Mouse (Mus musculus): ENCODE results near the gene Mak. TPM values are rescaled to one million over a fixed set of nuclear protein-coding genes. Genes with fewer than 3 reads are reported as not detected.

Gene Mak
- polyA plus RNA-seq (2014; fragmentation: Nextera tagmentation; extraction: Ambion mirVana), result 0.39 and 0.76 TPM in 2 replicates

GRCm38 (mm10) chr13:41079421-41079780 lies at the start of gene Mak:
Gene Mak (minus strand): TSS chr13:41079706.
- Histone ChIP-seq H3K27ac (ENCODE audit: low read depth, low read length) (no peak within 1 kb of the TSS), H3K9ac (ENCODE audit: low read length) (peak within 1 kb of the TSS; percentile 28; the same call in 1 of the 2 replicates)
- under 1% methylated on average over 36 of the region's 40 CpGs for WGBS

DNA sequence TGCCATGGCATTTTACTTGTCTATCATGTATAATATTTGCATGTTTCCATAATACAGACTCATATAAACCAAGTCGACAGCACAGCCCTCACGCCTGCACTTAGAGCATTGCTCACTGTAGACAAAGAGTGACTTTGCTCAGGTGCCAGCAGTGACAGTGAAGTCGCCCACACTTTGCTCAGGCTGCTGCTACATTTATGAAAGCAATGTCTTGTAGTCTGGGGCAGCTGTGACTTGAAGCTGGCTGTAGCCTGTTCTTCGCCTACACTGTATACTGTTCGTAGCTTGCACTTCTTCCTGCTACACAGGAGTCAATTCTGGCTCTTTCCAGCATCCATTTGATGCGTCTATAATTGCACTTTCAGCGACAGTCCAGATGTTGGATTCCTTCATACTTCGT lies 49.6 kb upstream of the Mak start:
- H3K4me2 ChIP-seq (ENCODE audit: low read depth), result no peak overlapping the region
- no peaks in the 10 kb centered on the region for H3K4me1 ChIP-seq (ENCODE audit: control insufficient read depth, insufficient read depth, low read length)
- no peak overlapping the region for H3K27ac ChIP-seq (ENCODE audit: low read depth, low read length)
- H3K9ac ChIP-seq (ENCODE audit: low read length), result no peak overlapping the region
- H3K4me3 ChIP-seq (ENCODE audit: low read depth, low read length), result no peak overlapping the region
- H3K9me3 ChIP-seq (ENCODE audit: control insufficient read depth, low read length), result no peaks in the 10 kb centered on the region
- H3K36me3 ChIP-seq (ENCODE audit: control insufficient read depth, insufficient read depth, low read length), result no peaks in the 10 kb centered on the region
- DNase-seq (ENCODE audit: low spot score) (no peak), ATAC-seq (ENCODE audit: insufficient read depth, low FRiP score, low TSS enrichment) (no peak)
- WGBS, result 94% methylated on average over 8 of the region's 8 CpGs
- H3K27me3 ChIP-seq (ENCODE audit: control insufficient read depth, insufficient read depth, low read length), result no peaks in the 10 kb centered on the region

More at GRCm38 (mm10) chr13:41079421-41079780, at the start of gene Mak:
- Histone ChIP-seq H3K36me3 (ENCODE audit: control insufficient read depth, insufficient read depth, low read length) (no peaks in the 10 kb centered on the region), H3K4me3 (ENCODE audit: low read depth, low read length) (peak within 1 kb of the TSS; percentile 45), H3K27me3 (ENCODE audit: control insufficient read depth, insufficient read depth, low read length) (peaks cover 11% of the 10 kb centered on the region; the same call in 1 of the 2 replicates), H3K9me3 (ENCODE audit: control insufficient read depth, low read length) (no peaks in the 10 kb centered on the region), H3K4me2 (ENCODE audit: low read depth) (peak within 1 kb of the TSS; percentile 59), H3K4me1 (ENCODE audit: control insufficient read depth, insufficient read depth, low read length) (no peaks in the 10 kb centered on the region; the same call in 1 of the 2 replicates)
- peak; percentile 90 for ATAC-seq (ENCODE audit: insufficient read depth, low FRiP score, low TSS enrichment)
- DNase-seq (ENCODE audit: low spot score), result peak; percentile 86

- Histone ChIP-seq H3K27me3 (ENCODE audit: control insufficient read depth, insufficient read depth, low read length) (no peaks in the 10 kb centered on the region), H3K27ac (ENCODE audit: low read depth, low read length) (no peak overlapping the region), H3K9me3 (ENCODE audit: control insufficient read depth, low read length) (no peaks in the 10 kb centered on the region), H3K4me3 (ENCODE audit: low read depth, low read length) (no peak overlapping the region), H3K4me1 (ENCODE audit: control insufficient read depth, insufficient read depth, low read length) (no peaks in the 10 kb centered on the region), H3K9ac (ENCODE audit: low read length) (no peak overlapping the region), H3K36me3 (ENCODE audit: control insufficient read depth, insufficient read depth, low read length) (no peaks in the 10 kb centered on the region), H3K4me2 (ENCODE audit: low read depth) (no peak overlapping the region)
- 90% methylated on average over 8 of the region's 8 CpGs for WGBS
- DNase-seq (ENCODE audit: low spot score) (no peak), ATAC-seq (ENCODE audit: insufficient read depth, low FRiP score, low TSS enrichment) (no peak)
Observed at GRCm38 (mm10) chr13:41128326-41128725, 48.8 kb upstream of the Mak start.

DNA sequence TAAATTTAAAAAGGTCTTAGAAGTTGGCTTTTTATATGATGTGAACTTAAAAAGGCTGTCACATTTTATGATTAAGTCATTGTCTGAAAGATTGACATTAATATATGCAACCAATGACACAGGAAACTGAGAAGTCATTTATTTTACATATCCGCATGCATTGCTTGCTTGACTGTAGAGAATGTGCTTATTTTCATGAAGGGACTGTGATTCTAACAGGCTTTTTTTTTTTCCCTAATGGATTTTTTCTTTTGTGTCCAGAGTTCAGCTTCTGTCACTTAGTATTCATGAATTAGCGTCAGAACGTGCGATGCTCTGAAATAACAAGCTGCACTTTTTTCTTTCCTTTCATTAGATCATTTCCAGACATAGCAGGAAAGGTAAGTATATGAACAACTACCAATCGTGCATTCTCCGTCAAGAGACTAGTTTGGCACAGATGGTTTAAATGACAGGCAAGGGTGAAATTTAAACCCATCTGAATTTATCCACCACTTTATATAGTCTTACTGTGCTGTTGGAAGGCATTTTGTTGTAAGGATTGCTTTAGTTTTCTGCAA lies 44.2 kb upstream of the Mak start:
- DNase-seq (ENCODE audit: low spot score) (no peak), ATAC-seq (ENCODE audit: insufficient read depth, low FRiP score, low TSS enrichment) (no peak)
- H3K9me3 ChIP-seq (ENCODE audit: control insufficient read depth, low read length), result no peaks in the 10 kb centered on the region
- no peak overlapping the region for H3K4me2 ChIP-seq (ENCODE audit: low read depth)
- no peak overlapping the region for H3K4me3 ChIP-seq (ENCODE audit: low read depth, low read length)
- no peaks in the 10 kb centered on the region for H3K27me3 ChIP-seq (ENCODE audit: control insufficient read depth, insufficient read depth, low read length)
- no peak overlapping the region for H3K9ac ChIP-seq (ENCODE audit: low read length)
- no peaks in the 10 kb centered on the region for H3K36me3 ChIP-seq (ENCODE audit: control insufficient read depth, insufficient read depth, low read length)
- H3K4me1 ChIP-seq (ENCODE audit: control insufficient read depth, insufficient read depth, low read length), result no peaks in the 10 kb centered on the region
- WGBS, result 91% methylated on average over 6 of the region's 6 CpGs
- H3K27ac ChIP-seq (ENCODE audit: low read depth, low read length), result no peak overlapping the region

GRCm38 (mm10) chr13:41119152-41119945 lies 39.8 kb upstream of the Mak start:
- no peak overlapping the region for H3K27ac ChIP-seq (ENCODE audit: low read depth, low read length)
- H3K27me3 ChIP-seq (ENCODE audit: control insufficient read depth, insufficient read depth, low read length), result 0 out of 2 replicates have a peak, but pooled peaks cover 3% of the 10 kb centered on the region
- no peaks in the 10 kb centered on the region for H3K4me1 ChIP-seq (ENCODE audit: control insufficient read depth, insufficient read depth, low read length)
- H3K9ac ChIP-seq (ENCODE audit: low read length), result no peak overlapping the region
- 45% methylated on average over 9 of the region's 9 CpGs for WGBS
- H3K4me3 ChIP-seq (ENCODE audit: low read depth, low read length), result no peak overlapping the region
- ATAC-seq (ENCODE audit: insufficient read depth, low FRiP score, low TSS enrichment), result no peak
- H3K36me3 ChIP-seq (ENCODE audit: control insufficient read depth, insufficient read depth, low read length), result no peaks in the 10 kb centered on the region
- H3K9me3 ChIP-seq (ENCODE audit: control insufficient read depth, low read length), result no peaks in the 10 kb centered on the region
- H3K4me2 ChIP-seq (ENCODE audit: low read depth), result no peak overlapping the region
- DNase-seq (ENCODE audit: low spot score), result no peak

- 0 out of 2 replicates have a peak, but pooled peaks cover 8% of the 10 kb centered on the region for H3K27me3 ChIP-seq (ENCODE audit: control insufficient read depth, insufficient read depth, low read length)
- no peak within 1 kb of the TSS for H3K4me3 ChIP-seq (ENCODE audit: low read depth, low read length)
- H3K9ac ChIP-seq (ENCODE audit: low read length), result no peak within 1 kb of the TSS
- H3K27ac ChIP-seq (ENCODE audit: low read depth, low read length), result no peak within 1 kb of the TSS
- H3K9me3 ChIP-seq (ENCODE audit: control insufficient read depth, low read length), result no peaks in the 10 kb centered on the region
- no peaks in the 10 kb centered on the region for H3K4me1 ChIP-seq (ENCODE audit: control insufficient read depth, insufficient read depth, low read length)
- DNase-seq (ENCODE audit: low spot score) (no peak), ATAC-seq (ENCODE audit: insufficient read depth, low FRiP score, low TSS enrichment) (no peak)
- peak within 1 kb of the TSS; percentile 19 for H3K4me2 ChIP-seq (ENCODE audit: low read depth)
- 20% methylated on average over 14 of the region's 14 CpGs for WGBS
- H3K36me3 ChIP-seq (ENCODE audit: control insufficient read depth, insufficient read depth, low read length), result no peaks in the 10 kb centered on the region
Observed at GRCm38 (mm10) chr13:41113940-41114339, 34.4 kb upstream of the Mak start, which contains the start of gene Sycp2l. Gene Sycp2l (plus strand): TSS chr13:41114307.

DNA sequence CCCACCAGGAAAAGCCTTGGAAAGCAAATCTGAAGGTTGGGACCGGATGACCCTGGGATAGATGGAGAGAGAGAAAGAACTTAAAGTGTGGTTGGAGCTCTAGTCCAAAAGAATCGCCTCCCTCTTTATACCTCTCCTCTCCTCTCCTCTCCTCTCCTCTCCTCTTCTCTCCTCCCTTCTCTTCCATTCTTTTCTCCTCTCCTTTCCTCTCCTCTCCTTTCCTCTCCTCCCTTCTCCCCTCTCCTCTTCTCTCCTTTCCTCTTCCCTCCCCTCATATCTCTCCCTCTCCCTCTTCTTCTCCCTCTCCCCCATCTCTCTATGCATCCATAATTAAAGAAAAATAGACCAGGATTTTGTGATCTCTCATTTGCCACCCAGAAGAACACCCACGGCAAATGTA lies 31.4 kb upstream of the Mak start, which contains the start of gene Gcm2:
Gcm2 (minus strand) TSS at position 101 of the 400 bp plus-strand sequence.
- 78% methylated on average over 2 of the region's 3 CpGs for WGBS
- no peaks in the 10 kb centered on the region for H3K4me1 ChIP-seq (ENCODE audit: control insufficient read depth, insufficient read depth, low read length)
- H3K4me2 ChIP-seq (ENCODE audit: low read depth), result no peak within 1 kb of the TSS
- no peaks in the 10 kb centered on the region for H3K9me3 ChIP-seq (ENCODE audit: control insufficient read depth, low read length)
- 0 out of 2 replicates have a peak, but pooled peaks cover 8% of the 10 kb centered on the region for H3K27me3 ChIP-seq (ENCODE audit: control insufficient read depth, insufficient read depth, low read length)
- no peaks in the 10 kb centered on the region for H3K36me3 ChIP-seq (ENCODE audit: control insufficient read depth, insufficient read depth, low read length)
- DNase-seq (ENCODE audit: low spot score) (no peak), ATAC-seq (ENCODE audit: insufficient read depth, low FRiP score, low TSS enrichment) (no peak)
- H3K9ac ChIP-seq (ENCODE audit: low read length), result no peak within 1 kb of the TSS
- H3K27ac ChIP-seq (ENCODE audit: low read depth, low read length), result no peak within 1 kb of the TSS
- H3K4me3 ChIP-seq (ENCODE audit: low read depth, low read length), result no peak within 1 kb of the TSS

DNA sequence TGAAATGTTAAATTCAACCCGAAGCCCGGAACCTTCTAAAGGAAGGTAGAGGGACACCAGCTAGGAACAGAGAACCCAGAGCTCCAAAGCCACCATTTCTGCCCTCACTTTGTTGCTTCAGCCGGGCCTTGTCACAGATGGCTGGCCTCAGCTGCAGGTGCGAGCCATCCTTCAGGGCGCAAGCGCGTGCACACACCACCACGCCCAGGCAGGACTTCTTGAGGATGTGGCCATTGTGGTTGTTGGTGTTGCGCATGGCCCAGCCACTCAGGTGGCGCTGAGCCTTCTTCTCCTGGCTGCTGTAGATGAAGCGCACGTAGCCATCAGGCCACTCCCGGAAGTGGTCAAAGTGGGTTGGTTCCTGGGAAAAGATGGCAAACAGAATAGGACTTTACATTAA lies 26.0 kb upstream of the Mak start:
- Histone ChIP-seq H3K4me1 (ENCODE audit: control insufficient read depth, insufficient read depth, low read length) (no peaks in the 10 kb centered on the region), H3K4me3 (ENCODE audit: low read depth, low read length) (no peak overlapping the region), H3K4me2 (ENCODE audit: low read depth) (no peak overlapping the region), H3K36me3 (ENCODE audit: control insufficient read depth, insufficient read depth, low read length) (no peaks in the 10 kb centered on the region), H3K9ac (ENCODE audit: low read length) (no peak overlapping the region), H3K27me3 (ENCODE audit: control insufficient read depth, insufficient read depth, low read length) (no peaks in the 10 kb centered on the region), H3K27ac (ENCODE audit: low read depth, low read length) (no peak overlapping the region), H3K9me3 (ENCODE audit: control insufficient read depth, low read length) (no peaks in the 10 kb centered on the region)
- 93% methylated on average over 13 of the region's 13 CpGs for WGBS
- DNase-seq (ENCODE audit: low spot score) (no peak), ATAC-seq (ENCODE audit: insufficient read depth, low FRiP score, low TSS enrichment) (no peak)
